Mouse (Mus musculus): Measurements from ENCODE around the gene Sptssb. TPM values are rescaled to one million over a fixed set of nuclear protein-coding genes. Genes with fewer than 3 reads are reported as not detected.

Gene Sptssb
- polyA plus RNA-seq, 1 experiment from 2014 or later: not detected

GRCm38 (mm10) chr3:69812442-69812841, 47.3 kb downstream of the Sptssb start:
- no peaks in the 10 kb centered on the region for H3K79me2 ChIP-seq (ENCODE audit: inconsistent target)
- H3K36me3 ChIP-seq (ENCODE audit: inconsistent target): no peaks in the 10 kb centered on the region
- 83% methylated on average over 2 of the region's 2 CpGs for WGBS (ENCODE audit: missing documents)
- H3K27ac ChIP-seq: no peak overlapping the region
- H3K4me3 ChIP-seq (ENCODE audit: inconsistent target): no peak overlapping the region

DNA sequence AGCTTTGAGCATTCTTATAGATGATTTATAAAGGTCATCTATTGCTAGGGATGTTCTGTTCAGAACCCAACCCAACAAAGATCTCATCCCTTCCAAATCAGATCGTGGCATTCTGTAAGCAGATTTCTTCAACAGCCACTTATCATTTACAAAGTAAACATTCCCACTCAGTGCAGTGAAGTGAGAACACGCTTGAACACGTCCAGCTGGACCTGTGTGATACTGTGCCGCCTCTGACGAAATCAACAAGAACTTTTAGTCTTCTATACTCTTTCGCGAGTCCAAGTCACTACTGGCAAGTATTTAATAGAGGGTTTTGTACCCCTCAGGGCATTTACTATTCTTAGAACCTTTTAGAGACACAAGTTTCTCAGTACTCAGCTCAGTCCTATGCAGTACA, 51.3 kb downstream of the Sptssb start:
- no peak overlapping the region for H3K27ac ChIP-seq
- no peaks in the 10 kb centered on the region for H3K79me2 ChIP-seq (ENCODE audit: inconsistent target)
- WGBS (ENCODE audit: missing documents): 86% methylated on average over 7 of the region's 7 CpGs
- no peaks in the 10 kb centered on the region for H3K36me3 ChIP-seq (ENCODE audit: inconsistent target)
- no peak overlapping the region for H3K4me3 ChIP-seq (ENCODE audit: inconsistent target)

- H3K36me3 ChIP-seq (ENCODE audit: inconsistent target): no peaks in the 10 kb centered on the region
- H3K27ac ChIP-seq: no peak overlapping the region
- H3K79me2 ChIP-seq (ENCODE audit: inconsistent target): no peaks in the 10 kb centered on the region
- WGBS (ENCODE audit: missing documents): 93% methylated on average over 1 of the region's 1 CpGs
- H3K4me3 ChIP-seq (ENCODE audit: inconsistent target): no peak overlapping the region
Observed at GRCm38 (mm10) chr3:69803137-69803536, 56.6 kb downstream of the Sptssb start.

GRCm38 (mm10) chr3:69800829-69801384, 58.8 kb downstream of the Sptssb start:
- no peaks in the 10 kb centered on the region for H3K79me2 ChIP-seq (ENCODE audit: inconsistent target)
- 78% methylated on average over 7 of the region's 7 CpGs for WGBS (ENCODE audit: missing documents)
- no peak overlapping the region for H3K27ac ChIP-seq
- H3K36me3 ChIP-seq (ENCODE audit: inconsistent target): no peaks in the 10 kb centered on the region
- no peak overlapping the region for H3K4me3 ChIP-seq (ENCODE audit: inconsistent target)

- Histone ChIP-seq H3K27ac (no peak overlapping the region), H3K4me3 (ENCODE audit: inconsistent target) (no peak overlapping the region), H3K79me2 (ENCODE audit: inconsistent target) (no peaks in the 10 kb centered on the region), H3K36me3 (ENCODE audit: inconsistent target) (no peaks in the 10 kb centered on the region)
- WGBS (ENCODE audit: missing documents): 50% methylated on average over 1 of the region's 1 CpGs
Observed at GRCm38 (mm10) chr3:69799096-69799495, 60.6 kb downstream of the Sptssb start.

DNA sequence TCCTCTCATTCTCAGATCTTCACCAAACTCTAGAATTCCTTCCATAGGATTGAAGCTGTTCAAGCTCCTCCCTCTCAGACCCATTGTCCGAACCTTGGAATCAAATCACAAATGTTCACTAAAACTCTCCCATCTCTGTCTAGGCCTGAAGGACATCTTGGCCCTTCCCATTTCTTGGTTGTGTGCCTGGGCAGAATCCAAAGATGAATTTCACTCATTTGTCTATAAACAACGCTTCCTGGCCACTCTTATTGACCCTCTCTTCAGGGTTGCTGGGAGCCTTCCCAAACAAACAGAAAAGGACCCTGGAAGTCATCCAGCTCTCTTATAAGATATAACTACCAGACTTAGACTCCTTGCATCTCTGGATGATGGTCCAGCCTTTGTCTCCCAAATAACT, 61.8 kb downstream of the Sptssb start:
- WGBS (ENCODE audit: missing documents): 86% methylated on average over 2 of the region's 2 CpGs
- no peaks in the 10 kb centered on the region for H3K79me2 ChIP-seq (ENCODE audit: inconsistent target)
- no peaks in the 10 kb centered on the region for H3K36me3 ChIP-seq (ENCODE audit: inconsistent target)
- no peak overlapping the region for H3K4me3 ChIP-seq (ENCODE audit: inconsistent target)
- H3K27ac ChIP-seq: no peak overlapping the region

DNA sequence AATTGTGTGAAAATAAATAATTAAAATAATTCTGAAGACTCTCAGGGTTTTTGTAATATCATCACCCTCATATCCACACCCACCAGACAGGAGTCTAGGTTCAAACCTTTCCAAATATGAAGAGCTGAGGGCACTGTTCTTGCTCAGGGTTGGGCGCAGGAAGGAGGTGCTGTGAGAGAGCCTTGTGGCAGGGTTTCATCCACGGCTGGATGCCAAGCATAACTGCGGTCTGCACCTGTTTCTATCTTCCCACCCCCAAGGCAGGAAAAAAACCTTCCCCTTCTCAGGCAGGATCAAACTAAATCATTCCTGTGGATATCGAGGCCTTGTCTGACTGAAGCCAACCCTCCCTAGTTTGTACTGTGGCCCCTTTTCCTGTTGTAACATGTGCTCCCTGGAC, 62.2 kb downstream of the Sptssb start:
- WGBS (ENCODE audit: missing documents): 88% methylated on average over 4 of the region's 4 CpGs
- no peak overlapping the region for H3K27ac ChIP-seq
- no peak overlapping the region for H3K4me3 ChIP-seq (ENCODE audit: inconsistent target)
- H3K79me2 ChIP-seq (ENCODE audit: inconsistent target): no peaks in the 10 kb centered on the region
- H3K36me3 ChIP-seq (ENCODE audit: inconsistent target): no peaks in the 10 kb centered on the region

GRCm38 (mm10) chr3:69792823-69793417, 66.8 kb downstream of the Sptssb start:
- Histone ChIP-seq H3K79me2 (ENCODE audit: inconsistent target) (no peaks in the 10 kb centered on the region), H3K27ac (no peak overlapping the region), H3K4me3 (ENCODE audit: inconsistent target) (no peak overlapping the region), H3K36me3 (ENCODE audit: inconsistent target) (no peaks in the 10 kb centered on the region)
- 83% methylated on average over 3 of the region's 3 CpGs for WGBS (ENCODE audit: missing documents)

- no peak overlapping the region for H3K27ac ChIP-seq
- 81% methylated on average over 4 of the region's 4 CpGs for WGBS (ENCODE audit: missing documents)
- H3K4me3 ChIP-seq (ENCODE audit: inconsistent target): no peak overlapping the region
- no peaks in the 10 kb centered on the region for H3K79me2 ChIP-seq (ENCODE audit: inconsistent target)
- no peaks in the 10 kb centered on the region for H3K36me3 ChIP-seq (ENCODE audit: inconsistent target)
Observed at GRCm38 (mm10) chr3:69779246-69779796, 80.4 kb downstream of the Sptssb start.

DNA sequence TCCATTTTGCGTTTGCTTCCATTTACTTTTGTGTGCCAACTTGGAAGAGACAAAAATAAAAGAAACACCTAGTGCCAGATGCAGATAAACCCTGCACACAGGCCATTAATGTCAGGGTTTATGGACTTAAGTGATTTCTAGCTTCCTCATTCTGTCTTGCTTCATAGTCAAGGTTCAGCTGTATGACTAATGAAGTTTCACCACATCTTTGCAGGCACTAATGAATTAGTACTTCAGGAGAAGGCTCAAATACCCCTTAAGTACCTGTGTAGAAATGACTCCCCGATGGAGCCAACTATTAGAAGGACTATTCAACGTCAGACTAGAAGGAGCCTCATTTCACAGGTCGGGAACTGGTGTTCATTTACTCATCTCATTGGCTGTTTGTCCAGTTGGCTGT, 86.4 kb downstream of the Sptssb start:
- Histone ChIP-seq H3K36me3 (ENCODE audit: inconsistent target) (no peaks in the 10 kb centered on the region), H3K79me2 (ENCODE audit: inconsistent target) (no peaks in the 10 kb centered on the region), H3K27ac (no peak overlapping the region), H3K4me3 (ENCODE audit: inconsistent target) (no peak overlapping the region)
- 48% methylated on average over 4 of the region's 4 CpGs for WGBS (ENCODE audit: missing documents)

Other genes starting within 250 kb of the Sptssb start
- gene Nmd3, start 138.0 kb downstream of the Sptssb start, polyA plus RNA-seq (2018): 33.1 to 54.8 TPM (median 37.2 TPM) in 3 replicates
- gene Otol1, start 147.7 kb upstream of the Sptssb start, polyA plus RNA-seq (2018): not detected in 3 replicates